ENCODE assay signal across 7 mouse cellular contexts in genomic region chr3:27862821-27863740, GRCm38 (mm10). TPM values are rescaled to one million over a fixed set of nuclear protein-coding genes. Genes with fewer than 3 reads are reported as not detected.
A peak's percentile ranks its signal among the peaks of the same experiment; 100 is the strongest.
DNase-seq lines count a peak whose midpoint lies in the region; ATAC-seq lines count a peak whose summit lies in the region.

No protein-coding gene starts in this region.

- peak; percentile 77 to 79 for DNase-seq in adrenal gland, postnatal 36 days
- peak; percentile 88 to 91 for DNase-seq in heart, adult 9 months (ENCODE audit: low spot score in 2 of 2)
- peak; percentile 83 for DNase-seq in kidney, adult 9 months
- peak; percentile 78 for DNase-seq in limb, embryonic 11.5 days (ENCODE audit: low spot score)

- H3K9me3 ChIP-seq in embryonic facial prominence, embryonic 15.5 days (replicated peaks), result no peaks in the 10 kb centered on the region
- no peaks in the 10 kb centered on the region for H3K9me3 ChIP-seq in limb, embryonic 11.5 days (ENCODE audit: control insufficient read depth, low read length)
- no peaks in the 10 kb centered on the region for H3K9me3 ChIP-seq in midbrain, embryonic 12.5 days
- H3K9me3 ChIP-seq in stomach, embryonic 16.5 days (replicated peaks; ENCODE audit: control insufficient read depth, low read length), result no peaks in the 10 kb centered on the region

- H3K36me3 ChIP-seq in embryonic facial prominence, embryonic 15.5 days, result no peaks in the 10 kb centered on the region
- H3K36me3 ChIP-seq in limb, embryonic 11.5 days (ENCODE audit: control insufficient read depth, insufficient read depth, low read length), result no peaks in the 10 kb centered on the region
- H3K36me3 ChIP-seq in midbrain, embryonic 12.5 days, result no peaks in the 10 kb centered on the region
- no peaks in the 10 kb centered on the region for H3K36me3 ChIP-seq in stomach, embryonic 16.5 days (ENCODE audit: control insufficient read depth, insufficient read depth, low read length)

- H3K4me3 ChIP-seq in embryonic facial prominence, embryonic 15.5 days (replicated peaks), result peak overlapping the region; percentile 33
- no peak overlapping the region for H3K4me3 ChIP-seq in limb, embryonic 11.5 days (ENCODE audit: low read depth, low read length)
- peak overlapping the region; percentile 29 for H3K4me3 ChIP-seq in midbrain, embryonic 12.5 days
- peak overlapping the region; percentile 35 for H3K4me3 ChIP-seq in stomach, embryonic 16.5 days (replicated peaks; ENCODE audit: low read length)

- peak overlapping the region; percentile 86 for H3K27ac ChIP-seq in embryonic facial prominence, embryonic 15.5 days (replicated peaks)
- peak overlapping the region; percentile 70 for H3K27ac ChIP-seq in limb, embryonic 11.5 days (replicated peaks; ENCODE audit: low read depth, low read length)
- peak overlapping the region; percentile 65 for H3K27ac ChIP-seq in midbrain, embryonic 12.5 days (replicated peaks)
- H3K27ac ChIP-seq in stomach, embryonic 16.5 days (ENCODE audit: low read length), result peak overlapping the region; percentile 96

- peak overlapping the region; percentile 47 for H3K4me2 ChIP-seq in embryonic facial prominence, embryonic 15.5 days (replicated peaks)
- H3K4me2 ChIP-seq in limb, embryonic 11.5 days (ENCODE audit: low read depth, severe bottlenecking), result peak overlapping the region; percentile 39
- H3K4me2 ChIP-seq in midbrain, embryonic 12.5 days (replicated peaks), result peak overlapping the region; percentile 51
- H3K4me2 ChIP-seq in stomach, embryonic 16.5 days (ENCODE audit: low read depth, low read length), result peak overlapping the region; percentile 56

- peaks cover 37% of the 10 kb centered on the region for H3K4me1 ChIP-seq in embryonic facial prominence, embryonic 15.5 days
- H3K4me1 ChIP-seq in limb, embryonic 11.5 days (ENCODE audit: control insufficient read depth, insufficient read depth, low read length), result peaks cover 23% of the 10 kb centered on the region
- H3K4me1 ChIP-seq in midbrain, embryonic 12.5 days, result peaks cover 28% of the 10 kb centered on the region
- peaks cover 42% of the 10 kb centered on the region for H3K4me1 ChIP-seq in stomach, embryonic 16.5 days (ENCODE audit: control insufficient read depth, insufficient read depth, low read length)

- WGBS in embryonic facial prominence, embryonic 15.5 days, result 4% methylated on average over 16 of the region's 16 CpGs
- WGBS in limb, embryonic 11.5 days, result 4% methylated on average over 16 of the region's 16 CpGs
- WGBS in midbrain, embryonic 12.5 days, result 11% methylated on average over 16 of the region's 16 CpGs
- 6% methylated on average over 16 of the region's 16 CpGs for WGBS in stomach, embryonic 16.5 days

- no peak overlapping the region for H3K9ac ChIP-seq in embryonic facial prominence, embryonic 15.5 days
- peak overlapping the region; percentile 43; the same call in 1 of the 2 replicates for H3K9ac ChIP-seq in limb, embryonic 11.5 days (ENCODE audit: low read length)
- H3K9ac ChIP-seq in midbrain, embryonic 12.5 days (replicated peaks), result peak overlapping the region; percentile 41; the same call in 1 of the 2 replicates
- H3K9ac ChIP-seq in stomach, embryonic 16.5 days (ENCODE audit: low read length), result peak overlapping the region; percentile 71

- ATAC-seq in embryonic facial prominence, embryonic 15.5 days (ENCODE audit: insufficient number of reproducible peaks, low FRiP score, low TSS enrichment, low read depth), result peak; percentile 87
- peak; percentile 90 for ATAC-seq in limb, embryonic 11.5 days (ENCODE audit: insufficient number of reproducible peaks, low FRiP score, low TSS enrichment, low read depth)
- peak; percentile 93 for ATAC-seq in midbrain, embryonic 12.5 days (ENCODE audit: low FRiP score, low read depth)
- peak; percentile 90 for ATAC-seq in stomach, embryonic 16.5 days (ENCODE audit: insufficient read depth, low FRiP score)

- no peaks in the 10 kb centered on the region for H3K27me3 ChIP-seq in embryonic facial prominence, embryonic 15.5 days
- H3K27me3 ChIP-seq in limb, embryonic 11.5 days (ENCODE audit: control insufficient read depth, insufficient read depth, low read length), result no peaks in the 10 kb centered on the region
- no peaks in the 10 kb centered on the region for H3K27me3 ChIP-seq in midbrain, embryonic 12.5 days
- H3K27me3 ChIP-seq in stomach, embryonic 16.5 days (ENCODE audit: control insufficient read depth, insufficient read depth, low read length), result no peaks in the 10 kb centered on the region

RNA-seq across cellular contexts. Expression of gene Tmem212, which starts 33.1 kb away (rescaled TPM):
- total RNA-seq in adrenal gland, postnatal 36 days (2021), result not detected
- polyA plus RNA-seq in embryonic facial prominence, embryonic 15.5 days (2015; fragmentation: Nextera tagmentation; extraction: Ambion mirVana), result 7.9 and 18.9 TPM in 2 replicates
- polyA plus RNA-seq in limb, embryonic 11.5 days (2014; fragmentation: Nextera tagmentation; extraction: Ambion mirVana), result not detected in 2 replicates
- not detected in 2 replicates for polyA plus RNA-seq in midbrain, embryonic 12.5 days (2016; fragmentation: Nextera tagmentation; extraction: Ambion mirVana)
- not detected in 2 replicates for polyA plus RNA-seq in stomach, embryonic 16.5 days (2015; fragmentation: Nextera tagmentation; extraction: Ambion mirVana)
